Mouse (Mus musculus) liver, embryonic 14.5 days (tissue): ENCODE measurements at regions not wholly inside any gene's neighbourhood (a gene's known extent, or its start where the extent isn't known, plus 50 kb on each side); places are given as distances from the start of the nearest gene placed in this dataset.

Experiments
- ATAC-seq: fragments of 200-750 bp; cut with Nextera tagmentation; 2 replicates; pipeline ENCODE4 v1.8.0; 2017; ENCODE audit warnings: moderate number of reproducible peaks, mild to moderate bottlenecking, moderate library complexity; ENCODE audit not compliant: insufficient read depth
- DNase-seq, 3 experiments: peaks; one replicate each; pipeline ENCODE4 v3.0.0-alpha.2; 2012 to 2013; ENCODE audit warnings: low read depth in 3 of 3, low spot score in 3 of 3
- H3K27ac ChIP-seq: fragments of 300-500 bp; sonication (generic); 2 replicates; pipeline ENCODE4 v1.5.1; 2014; ENCODE audit warnings: moderate library complexity, mild to moderate bottlenecking, control low read depth, inconsistent platforms
- H3K27me3 ChIP-seq: fragments of 300-500 bp; sonication (generic); 2 replicates; pipeline ENCODE4 v1.6.1; 2014; ENCODE audit warnings: mild to moderate bottlenecking, low read length, moderate library complexity; ENCODE audit not compliant: control insufficient read depth, insufficient read depth
- H3K36me3 ChIP-seq: fragments of 300-500 bp; sonication (generic); replicated peaks from 2 replicates; pipeline ENCODE4 v1.6.1; 2014; ENCODE audit warnings: low read depth; ENCODE audit not compliant: control insufficient read depth, insufficient read depth
- H3K4me1 ChIP-seq, 2 experiments: fragments of 200-500 bp in 1 of 2; fragments of 300-500 bp in 1 of 2; sonication (generic) in 1 of 2; replicated peaks; 2 replicates each; pipeline ENCODE4 v1.6.1; 2012 to 2014; ENCODE audit warnings: antibody characterized with exemption in 1 of 2, inconsistent platforms in 1 of 2, low read length in 1 of 2; ENCODE audit not compliant: control insufficient read depth in 2 of 2, insufficient read depth in 2 of 2
- H3K4me2 ChIP-seq: fragments of 300-500 bp; sonication (generic); 2 replicates; pipeline ENCODE4 v1.6.1; 2014; ENCODE audit warnings: low read depth, mild to moderate bottlenecking, control low read depth, moderate library complexity
- H3K4me3 ChIP-seq, 2 experiments: fragments of 200-500 bp in 1 of 2; fragments of 300-500 bp in 1 of 2; sonication (generic) in 1 of 2; 2 replicates each; pipeline ENCODE4 v1.5.1; 2012 to 2014; ENCODE audit warnings: low read depth in 2 of 2, low read length in 2 of 2, mild to moderate bottlenecking in 2 of 2, control low read depth in 1 of 2, inconsistent platforms in 1 of 2, moderate library complexity in 1 of 2; ENCODE audit not compliant: insufficient read depth in 1 of 2
- H3K9ac ChIP-seq: fragments of 300-500 bp; sonication (generic); replicated peaks from 2 replicates; pipeline ENCODE4 v1.6.1; 2014; ENCODE audit warnings: mild to moderate bottlenecking, control low read depth, moderate library complexity
- H3K9me3 ChIP-seq: fragments of 300-500 bp; sonication (generic); 2 replicates; pipeline ENCODE4 v1.6.1; 2016; ENCODE audit warnings: low read length, mixed read lengths; ENCODE audit not compliant: control insufficient read depth
- CTCF ChIP-seq: IDR thresholded peaks from 2 replicates; pipeline ENCODE4 v1.5.1; 2016; ENCODE audit warnings: antibody characterized with exemption, low read depth, control low read depth
- EP300 ChIP-seq: IDR thresholded peaks from 2 replicates; pipeline ENCODE4 v1.6.1; 2016; ENCODE audit warnings: antibody characterized with exemption, low read depth
- WGBS: fragments of 180-500 bp; shearing (Covaris S2); extraction: QIAGEN DNeasy Blood & Tissue Kit; methylation state at CpG from one replicate; pipeline ENCODE4 v1.1.7; 2014; ENCODE audit not compliant: insufficient replicate concordance; 5-methylcytosine and 5-hydroxymethylcytosine counted together

DNA sequence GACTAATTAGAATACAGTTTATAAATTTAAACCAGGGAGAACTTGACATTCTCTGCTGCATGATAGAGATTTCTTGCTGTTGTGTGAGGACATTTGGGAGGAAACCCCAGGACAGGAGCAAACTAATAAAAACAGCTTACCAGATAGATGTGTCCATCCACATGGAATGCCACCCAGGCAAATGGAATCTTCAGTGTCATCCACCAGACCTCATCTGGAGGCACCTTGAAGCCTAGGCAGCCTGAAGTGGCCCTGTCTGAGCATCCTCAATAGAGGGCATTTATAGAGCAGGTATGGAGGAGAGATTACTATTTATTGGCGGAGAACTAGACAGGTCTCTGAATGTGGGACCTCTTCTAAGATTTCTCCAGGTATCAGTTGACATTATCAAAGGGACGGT, 144.8 kb upstream of the 1700025G04Rik start:
- no peak overlapping the region for H3K9ac ChIP-seq
- DNase-seq (no peak), ATAC-seq (no peak)
- WGBS = 74% methylated on average over 2 of the region's 2 CpGs
- no peak overlapping the region for H3K27ac ChIP-seq
- H3K27me3 ChIP-seq = no peaks in the 10 kb centered on the region
- TF ChIP-seq EP300 (no peak), CTCF (no peak)
- H3K4me2 ChIP-seq = no peak overlapping the region
- H3K4me1 ChIP-seq = no peaks in the 10 kb centered on the region
- no peaks in the 10 kb centered on the region for H3K36me3 ChIP-seq
- no peaks in the 10 kb centered on the region for H3K9me3 ChIP-seq
- H3K4me3 ChIP-seq = no peak overlapping the region

DNA sequence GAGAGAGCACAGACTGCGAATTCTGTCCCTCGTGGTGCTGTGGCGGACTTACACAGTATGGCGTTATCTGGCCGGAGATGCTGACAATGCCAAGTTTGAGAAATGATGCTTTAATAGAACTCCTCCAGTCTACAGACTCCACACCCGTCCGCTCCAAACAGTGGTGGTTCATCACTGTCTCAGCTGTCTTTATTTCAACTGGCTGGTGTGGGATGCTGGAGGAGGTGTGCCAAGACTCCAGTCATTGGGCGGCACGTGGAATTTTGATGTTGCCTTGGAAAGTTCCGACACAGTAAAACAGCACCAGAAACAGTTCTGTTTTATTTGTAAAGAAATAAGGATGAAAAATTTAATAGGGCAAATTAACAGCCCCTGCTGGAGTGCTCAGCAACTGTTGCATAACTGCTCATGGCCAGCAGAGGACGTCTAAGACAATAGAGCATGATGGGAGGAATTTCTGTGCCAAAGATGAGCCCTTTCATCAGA, 141.8 kb upstream of the 1700025G04Rik start:
- no peak overlapping the region for H3K4me2 ChIP-seq
- no peak for DNase-seq
- no peaks in the 10 kb centered on the region for H3K4me1 ChIP-seq
- no peak overlapping the region for H3K9ac ChIP-seq
- ATAC-seq = no peak
- no peak overlapping the region for H3K4me3 ChIP-seq
- no peaks in the 10 kb centered on the region for H3K27me3 ChIP-seq
- TF ChIP-seq CTCF (peak; percentile 34; the same call in 1 of the 2 replicates), EP300 (no peak)
- no peaks in the 10 kb centered on the region for H3K9me3 ChIP-seq
- 64% methylated on average over 11 of the region's 11 CpGs for WGBS
- H3K36me3 ChIP-seq = no peaks in the 10 kb centered on the region
- no peak overlapping the region for H3K27ac ChIP-seq

DNA sequence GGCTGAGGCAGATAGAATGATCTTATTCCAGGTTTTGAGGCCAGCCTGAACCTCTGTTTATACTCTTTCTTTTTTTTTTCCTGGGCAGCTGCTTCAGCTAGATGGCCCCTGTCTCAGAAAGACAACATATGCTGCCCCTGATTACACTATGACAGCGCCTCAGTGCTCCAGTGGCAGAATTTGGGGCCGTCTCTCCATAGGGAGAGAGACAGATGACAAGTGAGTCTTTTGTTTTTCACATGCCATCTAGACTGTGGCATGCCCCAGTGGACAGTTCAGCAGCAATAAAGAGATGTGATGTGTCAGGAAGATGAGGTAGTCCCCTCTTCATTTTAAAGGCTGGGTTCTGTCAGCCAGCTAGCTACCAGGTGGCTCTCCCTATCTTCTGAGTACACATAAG, 139.8 kb upstream of the 1700025G04Rik start:
- H3K9ac ChIP-seq = no peak overlapping the region
- DNase-seq (no peak), ATAC-seq (no peak)
- no peak overlapping the region for H3K27ac ChIP-seq
- TF ChIP-seq CTCF (no peak), EP300 (no peak)
- no peaks in the 10 kb centered on the region for H3K27me3 ChIP-seq
- H3K4me1 ChIP-seq = no peaks in the 10 kb centered on the region
- no peaks in the 10 kb centered on the region for H3K36me3 ChIP-seq
- WGBS = 36% methylated on average over 2 of the region's 2 CpGs
- no peak overlapping the region for H3K4me2 ChIP-seq
- H3K9me3 ChIP-seq = no peaks in the 10 kb centered on the region
- H3K4me3 ChIP-seq = no peak overlapping the region

DNA sequence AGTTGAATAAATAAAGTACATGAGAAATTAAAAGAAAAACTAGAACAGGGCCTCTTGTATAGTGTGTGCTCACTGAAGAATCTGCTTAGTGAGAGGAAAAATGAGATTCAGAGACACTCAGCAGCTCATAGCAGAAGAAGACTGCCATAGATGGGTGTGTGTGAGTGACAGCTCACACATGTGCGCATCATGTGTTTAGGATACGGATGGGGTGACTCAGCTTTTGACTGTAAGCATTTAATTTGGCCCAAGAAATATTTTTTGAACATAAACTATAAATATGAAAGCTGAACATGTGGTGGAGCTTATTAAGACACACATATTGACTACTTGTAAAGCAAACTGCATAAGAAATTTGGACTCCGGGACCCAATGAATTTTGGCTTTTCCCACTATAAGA, 136.1 kb upstream of the 1700025G04Rik start:
- Histone ChIP-seq H3K36me3 (no peaks in the 10 kb centered on the region), H3K9ac (no peak overlapping the region), H3K27ac (no peak overlapping the region), H3K4me2 (no peak overlapping the region), H3K4me1 (no peaks in the 10 kb centered on the region), H3K27me3 (no peaks in the 10 kb centered on the region), H3K9me3 (no peaks in the 10 kb centered on the region), H3K4me3 (no peak overlapping the region)
- WGBS = 75% methylated on average over 3 of the region's 3 CpGs
- ATAC-seq (no peak), DNase-seq (no peak)
- TF ChIP-seq CTCF = no peak

DNA sequence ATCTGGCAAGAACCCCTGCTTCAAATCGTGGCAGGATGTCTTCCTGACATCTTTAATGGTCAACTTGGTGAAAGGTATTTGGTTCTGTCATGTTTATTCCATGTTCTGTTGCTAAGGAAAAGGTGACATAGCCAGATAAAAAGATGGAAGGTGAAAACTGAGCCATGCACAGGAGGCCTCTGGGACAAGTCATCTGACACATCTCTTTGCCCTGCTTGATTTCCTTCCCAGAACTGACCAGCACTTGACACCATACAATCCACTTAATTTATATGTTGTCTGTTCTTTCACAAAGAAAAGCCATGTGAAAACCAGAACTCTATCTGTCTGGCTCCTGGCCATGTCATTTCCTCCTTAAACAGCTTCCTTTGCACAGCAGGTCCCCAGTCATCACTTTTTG, 133.7 kb upstream of the 1700025G04Rik start:
- TF ChIP-seq CTCF (no peak), EP300 (no peak)
- Histone ChIP-seq H3K27me3 (no peaks in the 10 kb centered on the region), H3K36me3 (no peaks in the 10 kb centered on the region), H3K9ac (no peak overlapping the region), H3K4me1 (no peaks in the 10 kb centered on the region), H3K4me2 (no peak overlapping the region), H3K27ac (no peak overlapping the region), H3K9me3 (no peaks in the 10 kb centered on the region), H3K4me3 (no peak overlapping the region)
- 37% methylated on average over 1 of the region's 1 CpGs for WGBS
- no peak for ATAC-seq
- no peak for DNase-seq
